Mouse (Mus musculus) spleen, postnatal 36 days (tissue): ENCODE measurements around the gene Myadml2.
A peak's percentile ranks its signal among the peaks of the same experiment; 100 is the strongest.

Source experiments
- DNase-seq, 2 experiments: peaks; one replicate each; pipeline ENCODE4 v3.0.0; 2022; ENCODE audit warnings: low spot score in 2 of 2, mixed read lengths in 1 of 2

Gene Myadml2

DNA sequence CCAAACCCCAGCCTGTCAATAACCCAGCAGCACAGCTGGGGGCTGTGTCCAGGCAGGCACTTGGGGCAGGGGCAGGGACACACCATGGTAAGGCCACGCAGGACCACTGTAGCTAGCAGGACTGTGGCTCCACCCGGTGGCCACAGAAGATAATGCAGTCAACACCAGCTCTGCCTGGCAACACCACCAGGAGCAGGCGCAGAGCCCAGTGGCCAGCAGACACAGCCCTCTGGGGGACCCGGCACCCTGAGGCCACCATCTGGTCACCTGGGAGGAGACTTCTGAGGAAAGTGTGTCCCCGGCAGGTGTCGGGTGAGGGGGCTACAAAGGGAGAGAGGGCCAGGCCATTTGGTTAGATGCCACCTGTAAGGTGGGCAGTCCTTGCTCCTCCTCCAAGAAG is 35.2 kb downstream of the Myadml2 start:
- DNase-seq = peak; percentile 62 to 68

DNA sequence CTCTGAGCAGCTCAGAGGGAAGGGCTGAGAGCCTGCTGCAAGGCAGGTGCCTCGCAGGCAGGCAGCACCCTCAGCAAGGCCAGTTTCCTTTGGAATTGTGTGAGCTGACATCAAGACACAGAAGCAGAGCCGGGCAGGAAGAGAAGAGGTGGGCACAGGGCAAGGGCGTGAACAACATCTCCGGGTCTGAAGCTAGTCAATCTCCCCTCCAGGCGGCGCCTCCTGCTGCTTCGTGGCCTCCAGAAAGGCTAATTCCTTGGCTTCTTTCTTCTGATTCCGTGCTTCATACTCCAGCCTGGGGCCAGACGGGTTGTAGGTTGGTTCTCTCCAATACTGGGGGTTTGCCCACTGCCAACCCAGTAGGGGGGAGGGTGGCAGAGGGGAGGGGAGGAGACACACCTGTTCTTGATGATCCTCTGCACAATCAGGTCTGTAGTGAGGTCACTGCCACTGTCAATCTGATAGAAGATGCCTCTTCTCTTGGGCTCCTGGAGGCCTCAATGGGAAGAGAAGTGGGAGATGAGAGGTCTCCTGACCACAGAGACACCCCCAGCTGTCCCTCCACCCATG is 37.4 kb downstream of the Myadml2 start:
- no peak for DNase-seq

DNA sequence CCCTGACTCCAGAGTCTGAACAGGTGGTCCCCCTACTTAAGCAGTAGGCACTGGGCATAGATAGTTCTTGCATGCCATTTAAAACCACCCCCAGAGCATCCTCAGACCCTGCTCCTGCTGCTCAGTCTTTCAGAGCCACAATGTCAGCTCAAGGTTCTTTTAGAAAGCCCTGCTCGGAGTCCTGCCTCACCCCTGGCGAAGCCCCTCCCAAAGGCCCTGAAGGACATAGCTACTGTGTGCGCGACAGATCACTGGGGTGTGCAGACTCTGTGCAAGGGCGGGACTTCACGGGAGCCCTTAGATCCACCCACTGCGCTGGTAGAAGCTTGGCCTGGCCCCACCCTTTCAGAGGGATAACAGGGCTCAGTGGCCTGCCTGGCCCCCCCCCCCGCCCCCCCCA is 38.7 kb downstream of the Myadml2 start:
- DNase-seq = no peak

DNA sequence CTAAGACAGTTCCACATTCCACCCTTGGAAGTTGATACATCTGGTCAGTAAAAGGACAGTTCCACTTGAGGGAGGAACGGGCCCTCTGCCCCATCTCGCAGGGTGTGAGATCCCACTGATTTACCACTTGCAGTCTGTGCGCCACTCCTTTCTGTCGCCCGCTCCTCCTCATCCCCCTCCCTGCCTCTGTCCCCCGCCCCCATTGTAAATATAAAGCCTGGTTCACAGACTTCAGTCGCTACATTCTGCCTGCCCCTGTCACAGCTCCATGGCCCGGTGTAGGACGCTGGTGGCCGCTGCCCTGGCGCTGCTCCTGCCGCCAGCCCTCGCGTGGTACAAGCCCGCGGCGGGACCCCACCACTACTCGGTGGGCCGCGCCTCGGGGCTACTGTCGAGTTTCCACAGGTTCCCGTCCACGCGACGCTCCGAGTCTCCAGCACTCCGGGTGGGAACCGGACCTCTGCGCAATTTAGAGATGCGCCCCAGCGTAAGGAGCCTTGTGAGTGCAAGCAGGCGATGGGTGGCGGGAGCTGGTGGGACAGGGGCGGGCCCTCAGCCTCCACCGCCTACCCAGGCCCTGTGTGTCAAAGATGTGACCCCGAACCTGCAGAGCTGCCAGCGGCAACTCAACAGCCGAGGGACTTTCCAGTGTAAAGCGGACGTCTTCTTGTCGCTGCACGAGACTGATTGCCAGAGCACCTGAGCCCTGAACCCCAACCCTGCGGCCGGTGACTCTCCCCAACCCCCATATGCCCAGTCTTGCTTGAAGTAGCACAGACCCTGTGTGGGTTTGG is 39.5 kb downstream of the Myadml2 start, which contains the start of gene Npb:
Gene Npb, plus strand, starts transcription at position 237 of the 794 bp plus-strand sequence.
- DNase-seq = no peak

DNA sequence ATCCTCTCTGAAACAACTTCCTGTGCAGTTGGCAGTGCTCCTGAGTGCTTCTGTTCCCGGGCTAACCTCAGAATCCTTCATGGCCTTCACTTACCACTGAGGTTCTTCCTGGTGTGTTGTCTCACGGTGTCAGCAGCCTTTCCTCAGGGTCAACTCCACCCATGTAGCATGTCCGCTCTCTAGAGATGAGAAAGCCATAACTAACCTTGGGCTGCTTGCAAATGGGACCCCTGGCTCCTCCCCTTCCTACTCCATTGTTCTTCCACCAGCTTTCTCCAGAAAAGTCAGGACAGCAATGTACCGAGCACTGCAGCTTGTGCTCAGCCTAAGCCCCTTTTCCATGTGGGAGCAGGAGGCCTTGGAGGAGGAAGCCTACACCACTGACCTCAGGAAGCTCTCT is 41.2 kb downstream of the Myadml2 start:
- no peak for DNase-seq

DNA sequence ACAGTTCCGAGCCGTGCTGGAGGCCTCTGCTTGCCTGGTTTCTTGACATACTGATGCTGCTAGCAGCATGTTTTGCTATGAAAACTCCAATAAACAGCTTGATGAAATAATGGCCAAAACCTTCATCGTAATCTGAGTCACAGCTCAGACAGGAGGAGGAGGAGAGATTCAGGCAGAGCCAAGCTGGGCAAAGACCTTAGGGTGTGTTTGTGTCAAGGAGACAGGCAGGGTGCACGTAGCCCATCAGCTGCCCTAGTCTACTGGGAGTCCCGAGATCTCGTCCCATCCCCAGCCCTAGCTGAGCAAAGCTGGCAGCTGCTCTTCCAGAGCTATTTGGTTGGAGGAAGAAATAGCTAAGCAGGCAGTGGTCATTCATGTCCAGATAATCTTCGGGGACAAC is 42.3 kb downstream of the Myadml2 start:
- DNase-seq = no peak

DNA sequence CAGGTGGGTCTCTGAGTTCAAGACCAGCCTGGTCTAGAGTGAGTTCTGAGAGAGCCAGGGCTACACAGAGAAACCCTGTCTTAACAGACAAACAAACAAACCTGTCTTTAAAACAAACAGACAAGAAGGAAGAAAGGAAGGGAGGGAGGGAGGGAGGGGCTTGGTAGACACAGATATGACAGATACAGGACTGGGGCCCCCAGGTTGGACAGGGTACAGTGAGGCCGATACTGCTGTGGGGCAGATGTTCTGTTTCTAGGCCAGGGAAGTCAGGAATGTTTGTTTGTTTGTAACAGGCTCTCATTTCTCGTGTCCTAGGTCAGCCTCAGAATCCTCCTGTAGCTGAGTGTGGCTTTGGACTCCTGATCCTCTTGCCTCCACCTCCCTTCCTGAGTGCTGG is 44.4 kb downstream of the Myadml2 start:
- DNase-seq = no peak

DNA sequence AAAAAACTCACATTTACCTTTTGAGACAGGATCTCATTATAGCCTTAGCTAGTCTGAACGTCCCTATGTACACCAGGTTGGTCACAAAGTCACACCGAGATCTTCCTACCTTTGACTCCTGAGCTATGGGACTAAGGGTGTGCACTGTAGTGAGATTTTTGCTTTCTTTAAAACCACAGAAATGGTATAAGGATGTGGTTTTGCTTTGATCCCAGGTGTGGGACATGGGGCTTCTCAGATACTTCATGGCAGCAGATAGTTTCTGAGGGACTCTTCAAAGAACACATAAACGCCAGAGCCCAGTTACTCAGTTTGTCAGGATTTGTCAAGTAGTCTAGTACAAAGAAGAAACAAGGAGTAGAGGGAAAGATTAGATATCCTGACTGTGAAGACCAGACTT is 47.2 kb downstream of the Myadml2 start:
- DNase-seq = no peak

DNA sequence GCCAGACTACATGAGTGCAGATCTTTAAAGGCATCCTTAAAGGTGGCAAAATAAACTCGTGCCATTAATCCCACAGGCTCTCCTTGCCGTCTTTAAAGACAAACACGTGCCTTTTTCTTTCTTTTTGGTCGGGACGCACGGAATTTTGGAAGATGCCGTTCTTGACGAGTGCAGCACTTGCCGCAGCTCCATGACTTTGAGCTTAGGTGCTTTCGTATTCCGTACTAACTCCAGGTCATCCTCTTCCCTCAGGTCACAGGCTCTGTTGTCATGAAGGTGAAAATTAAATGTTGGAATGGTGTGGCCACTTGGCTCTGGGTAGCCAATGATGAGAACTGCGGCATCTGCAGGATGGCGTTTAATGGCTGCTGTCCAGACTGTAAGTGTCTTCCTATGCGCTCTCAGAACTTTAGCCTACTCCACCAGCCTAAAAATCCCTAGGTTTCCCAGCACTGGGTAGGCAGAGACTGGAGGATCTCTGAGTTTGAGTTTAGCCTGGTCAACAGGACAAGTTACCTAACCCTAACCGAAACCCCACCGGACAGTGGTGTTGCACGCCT is 48.9 kb downstream of the Myadml2 start:
- no peak for DNase-seq

DNA sequence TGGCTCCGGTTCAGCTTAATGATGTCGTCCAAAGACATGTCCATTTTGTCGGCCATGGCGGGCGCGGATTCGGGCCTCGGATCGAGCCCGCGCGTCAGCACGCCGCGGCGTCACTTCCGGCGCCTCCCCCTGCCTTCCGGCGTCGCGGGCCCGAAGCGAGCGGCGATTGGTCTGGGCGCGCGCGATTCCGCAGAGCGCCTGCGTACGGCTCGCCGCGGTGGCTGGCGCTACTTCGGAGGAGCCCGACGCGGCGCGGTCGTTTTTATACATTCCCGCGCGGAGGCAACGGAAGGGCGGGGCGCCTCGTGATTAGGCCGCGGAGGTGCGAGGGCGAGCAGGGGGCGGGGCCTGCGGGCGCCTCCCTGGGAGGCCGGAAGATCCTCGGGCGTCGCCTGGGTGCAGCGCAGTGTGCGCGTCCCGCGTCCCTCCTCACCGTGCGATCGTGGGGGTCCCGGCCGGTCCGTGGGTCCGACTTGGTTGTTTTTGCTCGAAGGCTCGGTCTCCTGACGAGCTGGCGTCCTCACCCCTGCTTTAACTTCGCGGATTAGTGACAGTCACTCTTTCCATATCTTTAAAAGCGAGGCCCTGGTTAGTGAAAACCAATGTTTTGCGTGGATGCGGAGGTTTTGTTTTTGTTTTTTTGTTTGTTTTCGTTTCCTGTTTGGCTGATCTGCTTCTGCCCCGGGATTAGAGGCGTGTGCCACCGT is 49.5 kb downstream of the Myadml2 start, which contains the start of the genes Alyref and Anapc11:
Gene Alyref, minus strand, starts transcription at position 83 of the 707 bp plus-strand sequence.
Gene Anapc11, plus strand, starts transcription at position 139 of the 707 bp plus-strand sequence.
- DNase-seq = peak; percentile 94

DNA sequence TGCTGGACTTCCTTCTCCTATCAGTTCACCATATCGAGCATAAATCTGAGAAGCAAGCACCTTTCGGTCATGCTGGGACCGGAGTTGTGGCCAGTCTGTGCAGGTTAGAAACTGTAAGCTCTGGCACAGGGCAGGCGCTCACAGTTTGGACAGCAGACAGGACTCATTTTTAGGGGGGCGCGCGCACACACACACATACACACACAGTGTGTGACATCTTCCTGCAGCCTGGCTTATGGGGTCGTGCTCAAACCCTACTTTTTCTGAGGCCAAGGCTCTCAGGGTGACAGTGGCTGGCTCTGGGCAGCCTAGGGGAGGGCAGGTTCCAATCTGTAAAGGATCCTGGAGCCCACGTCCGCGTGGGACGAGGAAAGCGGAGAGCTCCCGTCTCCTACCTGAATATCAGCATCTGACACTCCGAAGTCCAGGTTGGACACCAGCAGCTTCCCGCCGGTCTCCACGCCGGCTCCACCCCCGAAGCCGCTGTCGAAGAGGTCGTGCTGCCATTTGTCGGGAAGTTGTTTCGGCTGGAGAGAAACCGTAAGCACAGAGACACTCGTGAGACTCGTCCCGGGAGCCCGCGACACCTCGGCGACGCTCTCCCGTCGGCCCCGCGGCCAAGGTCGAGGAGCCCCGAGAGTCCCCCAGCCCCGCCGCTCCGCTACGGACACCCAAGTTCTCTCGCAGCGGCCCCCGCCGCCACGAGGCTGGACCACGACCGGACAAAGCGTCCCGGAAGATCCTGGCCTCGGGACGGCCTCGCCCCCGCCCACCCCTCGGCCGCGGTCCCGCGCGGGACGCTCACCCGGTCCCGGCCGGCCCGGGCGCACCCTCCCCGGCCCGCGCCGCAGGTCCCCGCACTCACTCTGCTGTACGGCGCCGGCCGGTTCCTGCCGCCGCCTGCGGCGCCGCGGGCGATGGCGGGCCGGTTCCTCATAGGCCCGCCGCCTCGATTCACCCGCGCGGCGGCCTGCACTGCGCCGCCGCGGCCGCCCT is 50.4 kb downstream of the Myadml2 start:
- peak in 1 of 2 experiments; percentile 24 for DNase-seq
